Mouse (Mus musculus) layer of hippocampus, postnatal 10 days (tissue): ENCODE measurements around the gene Rrp7a. TPM values are rescaled to one million over a fixed set of nuclear protein-coding genes. Genes with fewer than 3 reads are reported as not detected.

Source experiments
- DNase-seq, 2 experiments: peaks; one replicate each; pipeline ENCODE4 v3.0.0; 2021; ENCODE audit warnings: low spot score in 2 of 2
- total RNA-seq, 2 experiments: library from RNA; stranded (reverse); gene quantifications; 2 replicates each; pipeline ENCODE4 v1.2.3; 2021

Gene Rrp7a
- total RNA-seq, 2 experiments from 2014 or later: 123 to 128 TPM

DNA sequence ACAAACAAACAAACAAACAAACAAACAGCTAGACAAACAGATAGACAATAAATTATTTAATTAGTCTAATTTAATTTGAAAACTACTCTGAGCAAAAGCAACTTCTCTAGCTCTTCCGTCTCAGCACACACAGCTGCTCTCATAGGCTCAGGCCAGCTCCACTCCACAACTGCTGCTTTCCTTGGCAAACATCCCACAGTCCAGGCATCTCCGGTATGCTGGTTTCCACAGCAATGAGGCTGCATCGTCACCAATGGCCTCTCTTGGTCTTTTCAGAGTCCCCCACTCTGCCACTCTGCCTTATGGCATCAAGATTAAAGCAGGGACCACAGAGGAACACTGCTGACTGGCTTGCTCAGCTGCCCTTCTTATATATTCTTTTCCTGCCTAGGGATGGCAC lies 51.7 kb downstream of the Rrp7a start:
- no peak for DNase-seq

DNA sequence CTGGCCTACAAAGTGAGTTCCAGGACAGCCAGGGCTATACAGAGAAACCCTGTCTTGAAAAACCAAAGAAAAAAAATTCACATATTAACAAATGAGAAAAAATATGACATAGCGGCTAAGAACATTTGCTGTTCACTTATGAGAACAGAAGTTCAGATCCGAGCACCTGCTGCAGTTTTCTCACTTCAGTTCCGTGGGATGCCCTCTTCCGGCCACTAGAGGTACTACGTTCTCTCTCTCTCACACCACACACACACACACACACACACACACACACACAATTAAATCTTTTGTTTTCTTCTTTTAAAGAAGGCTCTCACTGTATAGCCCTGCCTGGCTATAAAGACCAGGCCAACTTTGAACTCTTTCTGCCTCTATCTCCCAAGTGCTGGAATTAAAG lies 54.3 kb downstream of the Rrp7a start:
- DNase-seq: no peak

- DNase-seq: peak in 1 of 2 experiments; percentile 38
Measured at GRCm38 (mm10) chr15:83065543-83065942, 57.1 kb downstream of the Rrp7a start.

Other genes starting within 250 kb of the Rrp7a start
- gene Tcf20, start 134.9 kb downstream of the Rrp7a start, total RNA-seq: 100 to 1,000 TPM; 139 to 153 TPM
- 1 to 10 TPM; 1.6 to 2.4 TPM for gene Nfam1, start 89.5 kb downstream of the Rrp7a start, total RNA-seq
- gene Serhl, start 33.3 kb downstream of the Rrp7a start, total RNA-seq: 10 to 100 TPM; 11.6 to 12.0 TPM
- gene Poldip3, start 26.6 kb upstream of the Rrp7a start, total RNA-seq: 10 to 100 TPM; 82.6 to 83.2 TPM
- 100 to 1,000 TPM; 106 to 114 TPM for gene Cyb5r3, start 49.8 kb upstream of the Rrp7a start, total RNA-seq
- 1 to 10 TPM; 3.0 to 5.0 TPM for gene A4galt, start 129.0 kb upstream of the Rrp7a start, total RNA-seq
- gene Arfgap3, start 227.4 kb upstream of the Rrp7a start, total RNA-seq: 10 to 100 TPM; 19.8 to 22.7 TPM